Mouse (Mus musculus): ENCODE results near the gene Ceacam1. TPM values are rescaled to one million over a fixed set of nuclear protein-coding genes. Genes with fewer than 3 reads are reported as not detected.
A peak's percentile ranks its signal among the peaks of the same experiment; 100 is the strongest.
"Not testable (repeated sequence)": the region's sequence is repeated elsewhere in the genome, so short reads cannot be mapped to it uniquely, and the experiment has no call there.

The Ceacam1 gene
- 32.1 TPM in 2 replicates for polyA plus RNA-seq (2012; rRNA removed)

GRCm38 (mm10) chr7:25477091-25477751 is at the start of gene Ceacam1:
Gene Ceacam1 (minus strand): TSS chr7:25477603.
- Histone ChIP-seq H3K4me3 (ENCODE audit: insufficient read depth, low read depth, low read length) (peak within 1 kb of the TSS; percentile 34), H3K27ac (ENCODE audit: insufficient read depth, low read depth, low read length) (peak within 1 kb of the TSS; percentile 63)
- not testable (repeated sequence) for H3K36me3 ChIP-seq (ENCODE audit: control insufficient read depth, insufficient read depth, low read length); H3K4me1 ChIP-seq (ENCODE audit: control insufficient read depth, insufficient read depth, low read length); H3K27me3 ChIP-seq (replicated peaks; ENCODE audit: control insufficient read depth, insufficient read depth, low read length)
- WGBS: 17% methylated on average over 5 of the region's 5 CpGs
- peak; percentile 89 for DNase-seq

GRCm38 (mm10) chr7:25516070-25516777 is 38.8 kb upstream of the Ceacam1 start:
- not testable (repeated sequence) for H3K36me3 ChIP-seq (ENCODE audit: control insufficient read depth, insufficient read depth, low read length); H3K27me3 ChIP-seq (replicated peaks; ENCODE audit: control insufficient read depth, insufficient read depth, low read length); H3K4me1 ChIP-seq (ENCODE audit: control insufficient read depth, insufficient read depth, low read length); H3K4me3 ChIP-seq (ENCODE audit: insufficient read depth, low read depth, low read length); H3K27ac ChIP-seq (ENCODE audit: insufficient read depth, low read depth, low read length)
- whole genome bisulfite sequencing: 53% methylated on average over 3 of the region's 5 CpGs
- peak; percentile 59 for DNase-seq

- not testable (repeated sequence) for H3K36me3 ChIP-seq (ENCODE audit: control insufficient read depth, insufficient read depth, low read length); H3K4me3 ChIP-seq (ENCODE audit: insufficient read depth, low read depth, low read length); H3K4me1 ChIP-seq (ENCODE audit: control insufficient read depth, insufficient read depth, low read length); H3K27me3 ChIP-seq (replicated peaks; ENCODE audit: control insufficient read depth, insufficient read depth, low read length)
- 27% methylated on average over 1 of the region's 1 CpGs for WGBS
- H3K27ac ChIP-seq (ENCODE audit: insufficient read depth, low read depth, low read length): peak overlapping the region; percentile 31; the same call in 1 of the 2 replicates
- peak; percentile 34 for DNase-seq
Measured at GRCm38 (mm10) chr7:25515667-25516066, 38.3 kb upstream of the Ceacam1 start.

- H3K27me3 ChIP-seq (replicated peaks; ENCODE audit: control insufficient read depth, insufficient read depth, low read length): no peaks in the 10 kb centered on the region
- no peak for TF ChIP-seq POLR2A (IDR thresholded peaks at IDR 0.05; ENCODE audit: low read depth, low read length)
- TF ChIP-seq CTCF (conservative IDR thresholded peaks at IDR 0.05; ENCODE audit: insufficient read depth, insufficient read length, low read depth, low read length): no peak
- no peak for DNase-seq
- no peak overlapping the region for H3K27ac ChIP-seq (ENCODE audit: insufficient read depth, low read depth, low read length)
- no peak overlapping the region for H3K4me3 ChIP-seq (ENCODE audit: insufficient read depth, low read depth, low read length)
- H3K4me1 ChIP-seq (ENCODE audit: control insufficient read depth, insufficient read depth, low read length): no peaks in the 10 kb centered on the region
- no peaks in the 10 kb centered on the region for H3K36me3 ChIP-seq (ENCODE audit: control insufficient read depth, insufficient read depth, low read length)
- 36% methylated on average over 3 of the region's 3 CpGs for WGBS
Measured at GRCm38 (mm10) chr7:25509925-25510324, 32.5 kb upstream of the Ceacam1 start.

- peak; percentile 64 for DNase-seq
- Histone ChIP-seq H3K36me3 (ENCODE audit: control insufficient read depth, insufficient read depth, low read length) (no peaks in the 10 kb centered on the region), H3K27me3 (replicated peaks; ENCODE audit: control insufficient read depth, insufficient read depth, low read length) (no peaks in the 10 kb centered on the region), H3K27ac (ENCODE audit: insufficient read depth, low read depth, low read length) (no peak overlapping the region), H3K4me3 (ENCODE audit: insufficient read depth, low read depth, low read length) (no peak overlapping the region), H3K4me1 (ENCODE audit: control insufficient read depth, insufficient read depth, low read length) (peaks cover 2% of the 10 kb centered on the region; the same call in 1 of the 2 replicates)
- 62% methylated on average over 1 of the region's 1 CpGs for WGBS
- TF ChIP-seq CTCF (conservative IDR thresholded peaks at IDR 0.05; ENCODE audit: insufficient read depth, insufficient read length, low read depth, low read length) (no peak), POLR2A (IDR thresholded peaks at IDR 0.05; ENCODE audit: low read depth, low read length) (no peak)
Measured at GRCm38 (mm10) chr7:25494649-25495048, 17.2 kb upstream of the Ceacam1 start.

GRCm38 (mm10) chr7:25490698-25491097 is 13.3 kb upstream of the Ceacam1 start:
- WGBS: no CpG with 5 or more reads among the region's 1 CpGs
- not testable (repeated sequence) for H3K36me3 ChIP-seq (ENCODE audit: control insufficient read depth, insufficient read depth, low read length); H3K4me1 ChIP-seq (ENCODE audit: control insufficient read depth, insufficient read depth, low read length); H3K27me3 ChIP-seq (replicated peaks; ENCODE audit: control insufficient read depth, insufficient read depth, low read length); H3K4me3 ChIP-seq (ENCODE audit: insufficient read depth, low read depth, low read length); H3K27ac ChIP-seq (ENCODE audit: insufficient read depth, low read depth, low read length)
- DNase-seq: peak; percentile 65

GRCm38 (mm10) chr7:25489382-25489781 is 12.0 kb upstream of the Ceacam1 start:
- H3K4me3 ChIP-seq (ENCODE audit: insufficient read depth, low read depth, low read length); H3K4me1 ChIP-seq (ENCODE audit: control insufficient read depth, insufficient read depth, low read length); H3K36me3 ChIP-seq (ENCODE audit: control insufficient read depth, insufficient read depth, low read length); H3K27me3 ChIP-seq (replicated peaks; ENCODE audit: control insufficient read depth, insufficient read depth, low read length): not testable (repeated sequence)
- DNase-seq: peak; percentile 59
- peak overlapping the region; percentile 90 for H3K27ac ChIP-seq (ENCODE audit: insufficient read depth, low read depth, low read length)
- WGBS: 48% methylated on average over 3 of the region's 3 CpGs

- no peak for TF ChIP-seq POLR2A (IDR thresholded peaks at IDR 0.05; ENCODE audit: low read depth, low read length)
- peak; percentile 45 for TF ChIP-seq CTCF (conservative IDR thresholded peaks at IDR 0.05; ENCODE audit: insufficient read depth, insufficient read length, low read depth, low read length)
- peak; percentile 84 for DNase-seq
- WGBS: 17% methylated on average over 1 of the region's 1 CpGs
- no peak overlapping the region for H3K4me3 ChIP-seq (ENCODE audit: insufficient read depth, low read depth, low read length)
- H3K27ac ChIP-seq (ENCODE audit: insufficient read depth, low read depth, low read length): no peak overlapping the region
- H3K36me3 ChIP-seq (ENCODE audit: control insufficient read depth, insufficient read depth, low read length): no peaks in the 10 kb centered on the region
- H3K4me1 ChIP-seq (ENCODE audit: control insufficient read depth, insufficient read depth, low read length): peaks cover 6% of the 10 kb centered on the region; the same call in 1 of the 2 replicates
- no peaks in the 10 kb centered on the region for H3K27me3 ChIP-seq (replicated peaks; ENCODE audit: control insufficient read depth, insufficient read depth, low read length)
Measured at GRCm38 (mm10) chr7:25486186-25486585, 8.8 kb upstream of the Ceacam1 start.
